Mouse (Mus musculus) limb, embryonic 14.5 days (tissue): ENCODE measurements around the gene Pik3c2b. TPM values are rescaled to one million over a fixed set of nuclear protein-coding genes. Genes with fewer than 3 reads are reported as not detected.

Experiments
- ATAC-seq: fragments of 200-750 bp; cut with Nextera tagmentation; 2 replicates; pipeline ENCODE4 v1.8.0; 2017; ENCODE audit warnings: low read depth, moderate number of reproducible peaks, moderate TSS enrichment; ENCODE audit not compliant: low FRiP score
- DNase-seq: peaks from one replicate; pipeline ENCODE4 v3.0.0-alpha.2; 2015; ENCODE audit warnings: low spot score
- H3K27ac ChIP-seq: fragments of 300-500 bp; sonication (generic); replicated peaks from 2 replicates; pipeline ENCODE4 v1.5.1; 2014; ENCODE audit warnings: low read depth, mild to moderate bottlenecking, low read length, moderate library complexity, mixed read lengths
- H3K27me3 ChIP-seq: fragments of 300-500 bp; sonication (generic); 2 replicates; pipeline ENCODE4 v1.6.1; 2014; ENCODE audit warnings: low read length, mixed read lengths; ENCODE audit not compliant: control insufficient read depth, insufficient read depth
- H3K36me3 ChIP-seq: fragments of 300-500 bp; sonication (generic); 2 replicates; pipeline ENCODE4 v1.6.1; 2014; ENCODE audit warnings: mild to moderate bottlenecking, low read length, moderate library complexity, mixed read lengths; ENCODE audit not compliant: control insufficient read depth, insufficient read depth
- H3K4me1 ChIP-seq: fragments of 300-500 bp; sonication (generic); 2 replicates; pipeline ENCODE4 v1.6.1; 2014; ENCODE audit warnings: antibody characterized with exemption, low read length, mixed read lengths; ENCODE audit not compliant: control insufficient read depth, insufficient read depth
- H3K4me2 ChIP-seq: fragments of 300-500 bp; sonication (generic); replicated peaks from 2 replicates; pipeline ENCODE4 v1.6.1; 2014; ENCODE audit warnings: low read depth, mild to moderate bottlenecking, low read length, moderate library complexity; ENCODE audit not compliant: severe bottlenecking
- H3K4me3 ChIP-seq: fragments of 300-500 bp; sonication (generic); replicated peaks from 2 replicates; pipeline ENCODE4 v1.5.1; 2014; ENCODE audit warnings: low read length
- H3K9ac ChIP-seq: fragments of 300-500 bp; sonication (generic); 2 replicates; pipeline ENCODE4 v1.6.1; 2014; ENCODE audit warnings: mild to moderate bottlenecking, low read depth, low read length, moderate library complexity; ENCODE audit not compliant: severe bottlenecking
- H3K9me3 ChIP-seq: fragments of 300-500 bp; sonication (generic); 2 replicates; pipeline ENCODE4 v1.6.1; 2016; ENCODE audit warnings: low read length; ENCODE audit not compliant: control insufficient read depth
- POLR2A ChIP-seq: fragments of 200-500 bp; IDR thresholded peaks from 2 replicates; pipeline ENCODE4 v1.8.0; 2012; ENCODE audit warnings: inconsistent platforms, mild to moderate bottlenecking, moderate library complexity, borderline replicate concordance; ENCODE audit not compliant: insufficient read depth, insufficient read length; ENCODE audit errors: extremely low read depth
- WGBS: fragments of 180-500 bp; shearing (Covaris S2); extraction: QIAGEN DNeasy Blood & Tissue Kit; methylation state at CpG from one replicate; pipeline ENCODE4 v1.1.7; 2014; 5-methylcytosine and 5-hydroxymethylcytosine counted together
- polyA plus RNA-seq, 2 experiments: library from polyadenylated mRNA; depleted of rRNA in 1 of 2; stranded (reverse) in 1 of 2; unstranded in 1 of 2; fragments of >200 nt; fragmentation: Nextera tagmentation in 1 of 2; extraction: Ambion mirVana in 1 of 2; gene quantifications; 2 replicates each; pipeline versions ENCODE4 v1.2.1 to v1.2.3; 2012 to 2014

Gene Pik3c2b
- polyA plus RNA-seq, 2 experiments: 8.1 to 10.7 TPM

DNA sequence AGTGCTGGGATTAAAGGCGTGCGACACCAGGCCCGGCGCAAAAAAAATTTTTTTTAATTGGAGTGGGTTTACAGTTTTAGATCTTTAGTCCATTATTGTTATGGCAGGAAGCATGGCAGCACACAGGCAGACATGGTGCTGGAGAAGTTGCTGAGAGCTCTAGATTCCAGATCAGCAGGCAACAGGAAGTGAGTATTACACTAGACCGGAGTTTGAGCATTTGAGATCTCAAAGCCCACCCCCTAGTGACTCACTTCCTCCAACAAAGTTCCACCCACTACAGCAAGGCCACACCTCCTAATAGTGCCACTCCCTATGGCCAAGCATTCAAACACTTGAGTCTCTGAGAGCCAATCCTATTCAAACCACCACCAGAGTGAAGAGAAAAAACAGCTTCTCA is 72.7 kb downstream of the Pik3c2b start:
- Histone ChIP-seq H3K9me3 (no peaks in the 10 kb centered on the region), H3K4me3 (no peak overlapping the region), H3K27me3 (no peaks in the 10 kb centered on the region), H3K9ac (no peak overlapping the region), H3K4me2 (no peak overlapping the region), H3K4me1 (peaks cover 14% of the 10 kb centered on the region), H3K36me3 (no peaks in the 10 kb centered on the region), H3K27ac (no peak overlapping the region)
- no peak for ATAC-seq
- TF ChIP-seq POLR2A: no peak
- DNase-seq: no peak
- 82% methylated on average over 5 of the region's 5 CpGs for WGBS

GRCm38 (mm10) chr1:133118844-133119243 is 73.4 kb downstream of the Pik3c2b start:
- Histone ChIP-seq H3K36me3 (no peaks in the 10 kb centered on the region), H3K27ac (no peak overlapping the region), H3K4me2 (no peak overlapping the region), H3K9ac (no peak overlapping the region), H3K4me3 (no peak overlapping the region), H3K27me3 (no peaks in the 10 kb centered on the region), H3K9me3 (no peaks in the 10 kb centered on the region), H3K4me1 (peaks cover 14% of the 10 kb centered on the region)
- TF ChIP-seq POLR2A: no peak
- DNase-seq: no peak
- ATAC-seq: no peak
- WGBS: 82% methylated on average over 3 of the region's 3 CpGs

GRCm38 (mm10) chr1:133119931-133120712 is 74.7 kb downstream of the Pik3c2b start:
- Histone ChIP-seq H3K9ac (0 out of 2 replicates have a peak overlapping the region, but pooled peaks have one; percentile 18), H3K4me3 (no peak overlapping the region), H3K27me3 (no peaks in the 10 kb centered on the region), H3K36me3 (no peaks in the 10 kb centered on the region), H3K9me3 (no peaks in the 10 kb centered on the region), H3K27ac (no peak overlapping the region), H3K4me1 (peaks cover 14% of the 10 kb centered on the region), H3K4me2 (no peak overlapping the region)
- no peak for TF ChIP-seq POLR2A
- WGBS: 37% methylated on average over 7 of the region's 7 CpGs
- peak; percentile 59 for DNase-seq
- ATAC-seq: peak; percentile 88

- TF ChIP-seq POLR2A: no peak
- no peak overlapping the region for H3K9ac ChIP-seq
- no peaks in the 10 kb centered on the region for H3K27me3 ChIP-seq
- no peaks in the 10 kb centered on the region for H3K9me3 ChIP-seq
- H3K4me3 ChIP-seq: no peak overlapping the region
- 62% methylated on average over 6 of the region's 6 CpGs for WGBS
- no peak overlapping the region for H3K4me2 ChIP-seq
- DNase-seq: no peak
- ATAC-seq: no peak
- no peaks in the 10 kb centered on the region for H3K36me3 ChIP-seq
- no peak overlapping the region for H3K27ac ChIP-seq
- H3K4me1 ChIP-seq: peaks cover 14% of the 10 kb centered on the region
These were observed 75.8 kb downstream of the Pik3c2b start for GRCm38 (mm10) chr1:133121246-133121645.

- H3K27ac ChIP-seq: no peak overlapping the region
- ATAC-seq: no peak
- no peak for DNase-seq
These were observed 78.7 kb downstream of the Pik3c2b start for GRCm38 (mm10) chr1:133124137-133124536.

More at GRCm38 (mm10) chr1:133124137-133124536, 78.7 kb downstream of the Pik3c2b start:
- H3K36me3 ChIP-seq: no peaks in the 10 kb centered on the region
- no peak overlapping the region for H3K4me3 ChIP-seq
- H3K9ac ChIP-seq: no peak overlapping the region
- H3K4me1 ChIP-seq: peaks cover 14% of the 10 kb centered on the region
- no peaks in the 10 kb centered on the region for H3K27me3 ChIP-seq
- no peaks in the 10 kb centered on the region for H3K9me3 ChIP-seq
- TF ChIP-seq POLR2A: no peak
- 85% methylated on average over 6 of the region's 6 CpGs for WGBS
- H3K4me2 ChIP-seq: no peak overlapping the region
